Mouse (Mus musculus): ENCODE results near the gene Fam171a2. TPM values are rescaled to one million over a fixed set of nuclear protein-coding genes. Genes with fewer than 3 reads are reported as not detected.

Fam171a2 gene
- 2.8 and 2.9 TPM in 2 replicates for polyA plus RNA-seq (2015; fragmentation: Nextera tagmentation; extraction: Ambion mirVana)

DNA sequence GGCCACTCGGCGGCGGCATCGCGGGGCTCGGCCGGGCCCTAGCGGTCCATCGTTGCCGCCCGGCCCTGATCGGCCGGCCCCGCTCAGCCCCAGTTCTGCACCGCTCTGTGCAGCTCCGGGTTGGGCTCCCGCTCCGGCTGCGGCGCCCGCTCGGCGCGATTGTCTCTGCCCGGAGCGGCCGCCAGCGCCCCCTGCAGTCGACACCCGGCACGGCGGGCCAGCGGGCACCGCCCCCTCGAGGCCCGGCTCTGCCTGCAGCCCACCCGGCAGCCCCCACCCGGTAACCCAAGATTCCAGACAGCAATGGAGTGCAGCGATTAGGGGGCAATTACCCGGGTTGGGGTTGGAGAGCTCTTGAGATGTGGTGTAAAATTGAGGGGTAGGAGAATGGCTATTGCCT is at the start of gene Fam171a2:
TSS of gene Fam171a2 (minus strand) at position 186 of the 400 bp plus-strand sequence.
- Histone ChIP-seq H3K27me3 (replicated peaks) (peaks cover 22% of the 10 kb centered on the region), H3K4me2 (peak within 1 kb of the TSS; percentile 76), H3K9ac (peak within 1 kb of the TSS; percentile 99), H3K36me3 (peaks cover 14% of the 10 kb centered on the region), H3K9me3 (no peaks in the 10 kb centered on the region), H3K4me1 (peaks cover 56% of the 10 kb centered on the region), H3K27ac (replicated peaks) (peak within 1 kb of the TSS; percentile 92), H3K4me3 (peak within 1 kb of the TSS; percentile 88)
- peak; percentile 63; the same call in 1 of the 2 replicates for ATAC-seq (ENCODE audit: extremely low read depth, insufficient number of reproducible peaks, low FRiP score, low TSS enrichment)
- 0% methylated on average over 35 of the region's 40 CpGs for whole genome bisulfite sequencing

- WGBS: 70% methylated on average over 2 of the region's 2 CpGs
- no peak overlapping the region for H3K4me3 ChIP-seq
- ATAC-seq (ENCODE audit: extremely low read depth, insufficient number of reproducible peaks, low FRiP score, low TSS enrichment): no peak
- no peak overlapping the region for H3K9ac ChIP-seq
- no peak overlapping the region for H3K27ac ChIP-seq (replicated peaks)
- no peaks in the 10 kb centered on the region for H3K27me3 ChIP-seq (replicated peaks)
- H3K36me3 ChIP-seq: peaks cover 72% of the 10 kb centered on the region
- H3K4me1 ChIP-seq: peaks cover 29% of the 10 kb centered on the region
- H3K4me2 ChIP-seq: no peak overlapping the region
- no peaks in the 10 kb centered on the region for H3K9me3 ChIP-seq
Measured at GRCm38 (mm10) chr11:102496732-102497131, 49.2 kb upstream of the Fam171a2 start.

DNA sequence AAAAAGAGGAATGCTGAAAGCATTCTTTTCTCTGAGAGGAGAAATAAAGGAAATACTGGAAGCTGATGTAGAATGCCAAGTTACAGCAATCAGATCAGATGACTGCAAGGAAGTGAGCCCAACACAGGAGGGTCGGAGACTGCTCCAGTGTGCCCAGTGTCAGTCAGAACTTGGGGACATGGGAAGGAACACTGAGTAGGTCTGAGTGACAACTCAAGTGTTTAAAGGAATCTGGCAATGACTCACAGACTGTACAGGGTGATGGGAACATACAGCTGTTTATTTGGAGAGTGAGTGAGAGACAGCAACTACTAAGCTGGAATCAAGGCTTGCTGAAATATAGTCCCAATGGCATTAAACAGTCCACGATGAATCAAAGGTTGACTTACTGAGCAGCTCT is 48.7 kb upstream of the Fam171a2 start:
- no peak overlapping the region for H3K27ac ChIP-seq (replicated peaks)
- H3K4me1 ChIP-seq: peaks cover 29% of the 10 kb centered on the region
- peaks cover 71% of the 10 kb centered on the region for H3K36me3 ChIP-seq
- no peak for ATAC-seq (ENCODE audit: extremely low read depth, insufficient number of reproducible peaks, low FRiP score, low TSS enrichment)
- no peaks in the 10 kb centered on the region for H3K9me3 ChIP-seq
- 79% methylated on average over 2 of the region's 2 CpGs for WGBS
- H3K4me3 ChIP-seq: no peak overlapping the region
- no peak overlapping the region for H3K4me2 ChIP-seq
- no peaks in the 10 kb centered on the region for H3K27me3 ChIP-seq (replicated peaks)
- H3K9ac ChIP-seq: no peak overlapping the region

GRCm38 (mm10) chr11:102495742-102496141 is 48.3 kb upstream of the Fam171a2 start:
- H3K27me3 ChIP-seq (replicated peaks): no peaks in the 10 kb centered on the region
- H3K4me2 ChIP-seq: no peak overlapping the region
- H3K27ac ChIP-seq (replicated peaks): no peak overlapping the region
- no peak overlapping the region for H3K9ac ChIP-seq
- peaks cover 29% of the 10 kb centered on the region for H3K4me1 ChIP-seq
- ATAC-seq (ENCODE audit: extremely low read depth, insufficient number of reproducible peaks, low FRiP score, low TSS enrichment): no peak
- no peak overlapping the region for H3K4me3 ChIP-seq
- H3K9me3 ChIP-seq: no peaks in the 10 kb centered on the region
- WGBS: 95% methylated on average over 5 of the region's 5 CpGs
- peaks cover 71% of the 10 kb centered on the region for H3K36me3 ChIP-seq

DNA sequence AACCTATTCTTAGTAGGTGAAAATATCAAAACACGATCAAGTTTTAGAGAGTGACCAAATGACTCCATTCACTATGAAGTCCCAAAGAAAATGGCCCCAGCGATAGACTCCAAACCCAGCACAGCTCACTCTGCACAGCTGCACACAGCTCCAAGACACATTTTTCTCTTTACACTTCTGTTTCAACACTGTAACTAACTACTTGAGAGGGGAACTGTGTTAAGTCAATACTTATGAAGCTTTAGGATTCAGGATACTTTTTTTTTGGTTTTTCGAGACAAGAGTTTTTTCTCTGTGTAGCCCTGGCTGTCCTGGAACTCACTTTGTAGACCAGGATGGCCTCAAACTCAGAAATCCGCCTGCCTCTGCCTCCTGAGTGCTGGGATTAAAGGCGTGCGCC is 47.6 kb upstream of the Fam171a2 start:
- 91% methylated on average over 6 of the region's 6 CpGs for WGBS
- Histone ChIP-seq H3K36me3 (peaks cover 68% of the 10 kb centered on the region), H3K9me3 (no peaks in the 10 kb centered on the region)

DNA sequence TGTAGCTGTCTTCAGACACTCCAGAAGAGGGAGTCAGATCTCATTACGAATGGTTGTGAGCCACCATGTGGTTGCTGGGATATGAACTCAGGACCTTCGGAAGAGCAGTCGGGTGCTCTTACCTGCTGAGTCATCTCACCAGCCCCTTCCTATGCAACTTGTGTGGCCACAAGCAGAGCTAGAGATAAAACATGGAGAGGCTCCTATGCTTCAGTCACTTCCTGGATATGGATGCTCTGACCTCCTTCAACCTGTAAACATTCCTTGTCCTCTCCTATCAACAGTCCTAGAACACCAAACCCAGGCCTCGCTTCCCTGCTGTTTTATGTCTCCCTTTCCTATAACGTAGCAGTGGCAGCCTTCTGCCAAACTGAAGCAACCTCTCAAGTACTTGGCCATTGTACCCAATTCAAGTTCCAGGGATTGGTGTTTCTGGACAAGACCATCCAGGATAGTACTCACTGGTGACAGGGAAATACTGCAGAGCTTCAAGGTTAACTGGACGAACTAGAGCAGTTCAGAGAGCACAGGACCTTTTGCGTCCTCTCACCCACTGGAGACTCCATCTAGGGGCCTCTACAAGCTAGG is 46.7 kb upstream of the Fam171a2 start:
- no peaks in the 10 kb centered on the region for H3K9me3 ChIP-seq
- no peak for ATAC-seq (ENCODE audit: extremely low read depth, insufficient number of reproducible peaks, low FRiP score, low TSS enrichment)
- peaks cover 29% of the 10 kb centered on the region for H3K4me1 ChIP-seq
- no peak overlapping the region for H3K4me3 ChIP-seq
- no peak overlapping the region for H3K9ac ChIP-seq
- H3K4me2 ChIP-seq: no peak overlapping the region
- H3K36me3 ChIP-seq: peaks cover 58% of the 10 kb centered on the region
- no peaks in the 10 kb centered on the region for H3K27me3 ChIP-seq (replicated peaks)
- H3K27ac ChIP-seq (replicated peaks): peak overlapping the region; percentile 39; the same call in 1 of the 2 replicates
- WGBS: 58% methylated on average over 7 of the region's 7 CpGs

More for the DNA sequence above, 47.6 kb upstream of the Fam171a2 start:
- no peak overlapping the region for H3K27ac ChIP-seq (replicated peaks)
- no peak overlapping the region for H3K4me3 ChIP-seq
- no peak for ATAC-seq (ENCODE audit: extremely low read depth, insufficient number of reproducible peaks, low FRiP score, low TSS enrichment)
- H3K9ac ChIP-seq: no peak overlapping the region
- peaks cover 29% of the 10 kb centered on the region for H3K4me1 ChIP-seq
- no peak overlapping the region for H3K4me2 ChIP-seq
- H3K27me3 ChIP-seq (replicated peaks): no peaks in the 10 kb centered on the region

GRCm38 (mm10) chr11:102493241-102493640 is 45.8 kb upstream of the Fam171a2 start:
- H3K4me2 ChIP-seq: peak overlapping the region; percentile 25; the same call in 1 of the 2 replicates
- peak overlapping the region; percentile 68 for H3K27ac ChIP-seq (replicated peaks)
- peaks cover 50% of the 10 kb centered on the region for H3K36me3 ChIP-seq
- H3K4me1 ChIP-seq: peaks cover 29% of the 10 kb centered on the region
- no peaks in the 10 kb centered on the region for H3K9me3 ChIP-seq
- H3K9ac ChIP-seq: peak overlapping the region; percentile 47; the same call in 1 of the 2 replicates
- H3K4me3 ChIP-seq: no peak overlapping the region
- H3K27me3 ChIP-seq (replicated peaks): no peaks in the 10 kb centered on the region
- 48% methylated on average over 2 of the region's 2 CpGs for WGBS
- no peak for ATAC-seq (ENCODE audit: extremely low read depth, insufficient number of reproducible peaks, low FRiP score, low TSS enrichment)

DNA sequence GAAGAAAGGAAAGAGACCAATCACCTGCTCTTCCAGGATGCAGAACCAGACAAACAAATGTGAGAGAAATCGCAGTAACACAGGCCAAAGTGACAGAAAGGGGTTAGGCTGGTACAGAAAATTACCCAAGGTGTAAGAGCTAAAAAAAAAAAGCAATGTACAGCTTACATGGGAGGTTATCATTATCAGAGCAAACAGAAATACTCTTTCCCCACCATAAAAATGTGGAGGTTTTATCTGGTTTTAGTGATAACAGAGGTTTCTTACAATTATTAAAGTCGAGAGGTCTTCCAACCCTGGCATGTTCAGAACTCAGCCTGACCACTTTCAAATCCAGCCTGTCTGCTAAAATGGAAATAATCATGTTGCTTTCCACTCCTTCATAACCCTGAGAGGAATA is 40.4 kb upstream of the Fam171a2 start:
- no peak overlapping the region for H3K4me3 ChIP-seq

DNA sequence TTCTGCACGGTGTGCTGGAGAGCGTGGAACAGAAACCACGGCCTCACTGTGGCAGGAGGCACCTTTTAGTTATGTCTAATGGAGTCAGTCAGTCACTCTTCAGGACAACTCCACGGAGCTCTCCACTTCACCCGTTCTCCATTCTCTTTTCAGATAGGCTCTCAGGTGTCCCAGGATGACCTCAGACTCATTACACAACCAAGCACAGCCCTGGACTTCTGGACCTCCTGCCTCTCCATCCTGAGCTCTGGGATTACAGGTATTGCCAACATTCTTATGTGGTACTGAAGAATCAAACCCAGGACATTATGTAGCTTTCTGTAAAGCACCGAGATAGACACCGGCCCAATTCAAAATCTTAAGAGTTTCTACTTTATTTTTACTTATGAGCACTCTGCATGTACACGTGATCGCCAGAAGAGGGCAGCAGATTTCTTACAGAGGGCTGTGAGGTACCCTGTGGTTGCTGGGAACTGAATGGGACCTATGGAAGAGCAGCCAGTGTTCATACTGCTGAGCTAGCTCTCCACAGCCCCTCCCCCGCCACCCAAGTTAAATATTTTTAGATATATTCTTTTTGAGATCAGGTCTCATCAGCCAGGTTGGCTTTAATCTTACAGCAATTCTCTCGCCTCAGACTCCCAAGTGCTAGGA is 39.4 kb upstream of the Fam171a2 start:
- Histone ChIP-seq H3K4me3 (no peak overlapping the region), H3K27ac (replicated peaks) (no peak overlapping the region), H3K4me2 (no peak overlapping the region), H3K36me3 (peaks cover 66% of the 10 kb centered on the region), H3K27me3 (replicated peaks) (no peaks in the 10 kb centered on the region), H3K4me1 (no peaks in the 10 kb centered on the region), H3K9me3 (no peaks in the 10 kb centered on the region), H3K9ac (no peak overlapping the region)
- no peak for ATAC-seq (ENCODE audit: extremely low read depth, insufficient number of reproducible peaks, low FRiP score, low TSS enrichment)
- WGBS: 65% methylated on average over 11 of the region's 11 CpGs

More for the DNA sequence above, 40.4 kb upstream of the Fam171a2 start:
- Histone ChIP-seq H3K4me2 (no peak overlapping the region), H3K27ac (replicated peaks) (no peak overlapping the region), H3K9ac (no peak overlapping the region), H3K4me1 (peaks cover 2% of the 10 kb centered on the region), H3K36me3 (peaks cover 64% of the 10 kb centered on the region), H3K9me3 (no peaks in the 10 kb centered on the region), H3K27me3 (replicated peaks) (no peaks in the 10 kb centered on the region)
- no peak for ATAC-seq (ENCODE audit: extremely low read depth, insufficient number of reproducible peaks, low FRiP score, low TSS enrichment)
- WGBS: 58% methylated on average over 2 of the region's 2 CpGs

GRCm38 (mm10) chr11:102481779-102482178 is 34.3 kb upstream of the Fam171a2 start:
- no peak overlapping the region for H3K27ac ChIP-seq (replicated peaks)
- no peak overlapping the region for H3K9ac ChIP-seq
- WGBS: 89% methylated on average over 10 of the region's 10 CpGs
- H3K4me3 ChIP-seq: no peak overlapping the region
- no peak overlapping the region for H3K4me2 ChIP-seq
- ATAC-seq (ENCODE audit: extremely low read depth, insufficient number of reproducible peaks, low FRiP score, low TSS enrichment): no peak
- no peaks in the 10 kb centered on the region for H3K27me3 ChIP-seq (replicated peaks)
- H3K9me3 ChIP-seq: no peaks in the 10 kb centered on the region
- peaks cover 92% of the 10 kb centered on the region for H3K36me3 ChIP-seq
- H3K4me1 ChIP-seq: no peaks in the 10 kb centered on the region

- Histone ChIP-seq H3K36me3 (peaks cover 84% of the 10 kb centered on the region), H3K4me1 (no peaks in the 10 kb centered on the region), H3K9me3 (no peaks in the 10 kb centered on the region), H3K9ac (no peak overlapping the region), H3K27me3 (replicated peaks) (no peaks in the 10 kb centered on the region), H3K4me2 (no peak overlapping the region), H3K27ac (replicated peaks) (no peak overlapping the region), H3K4me3 (no peak overlapping the region)
- no peak for ATAC-seq (ENCODE audit: extremely low read depth, insufficient number of reproducible peaks, low FRiP score, low TSS enrichment)
- WGBS: 85% methylated on average over 4 of the region's 4 CpGs
Measured at GRCm38 (mm10) chr11:102480897-102481296, 33.4 kb upstream of the Fam171a2 start.

DNA sequence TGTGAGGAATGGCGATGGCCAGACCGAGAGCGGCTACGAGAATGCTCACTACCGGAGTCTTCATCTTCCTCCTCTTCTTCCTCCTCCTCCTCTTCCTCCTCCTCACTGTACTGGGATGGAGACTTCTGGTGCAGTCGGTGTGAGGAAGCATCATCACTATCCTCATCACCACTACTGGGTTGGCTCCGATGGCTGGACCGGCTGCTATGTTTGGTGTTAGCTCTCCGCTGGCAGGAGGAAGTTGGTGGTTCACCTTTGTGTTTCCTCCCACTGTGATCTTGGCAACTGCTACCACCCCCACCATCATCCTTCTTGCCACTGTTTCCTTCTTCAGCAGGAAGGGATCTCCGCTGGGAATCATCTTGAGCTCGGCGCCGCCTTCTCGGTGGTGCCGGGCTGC is 32.6 kb upstream of the Fam171a2 start:
- H3K36me3 ChIP-seq: peaks cover 82% of the 10 kb centered on the region

More for the DNA sequence above, 32.6 kb upstream of the Fam171a2 start:
- ATAC-seq (ENCODE audit: extremely low read depth, insufficient number of reproducible peaks, low FRiP score, low TSS enrichment): no peak
- H3K4me2 ChIP-seq: no peak overlapping the region
- no peaks in the 10 kb centered on the region for H3K4me1 ChIP-seq
- H3K4me3 ChIP-seq: no peak overlapping the region
- WGBS: 95% methylated on average over 15 of the region's 15 CpGs
- H3K9me3 ChIP-seq: no peaks in the 10 kb centered on the region
- H3K27me3 ChIP-seq (replicated peaks): no peaks in the 10 kb centered on the region
- no peak overlapping the region for H3K9ac ChIP-seq
- H3K27ac ChIP-seq (replicated peaks): no peak overlapping the region
